ENCODE assay signal across 1 mouse cellular context in the genomic region with DNA sequence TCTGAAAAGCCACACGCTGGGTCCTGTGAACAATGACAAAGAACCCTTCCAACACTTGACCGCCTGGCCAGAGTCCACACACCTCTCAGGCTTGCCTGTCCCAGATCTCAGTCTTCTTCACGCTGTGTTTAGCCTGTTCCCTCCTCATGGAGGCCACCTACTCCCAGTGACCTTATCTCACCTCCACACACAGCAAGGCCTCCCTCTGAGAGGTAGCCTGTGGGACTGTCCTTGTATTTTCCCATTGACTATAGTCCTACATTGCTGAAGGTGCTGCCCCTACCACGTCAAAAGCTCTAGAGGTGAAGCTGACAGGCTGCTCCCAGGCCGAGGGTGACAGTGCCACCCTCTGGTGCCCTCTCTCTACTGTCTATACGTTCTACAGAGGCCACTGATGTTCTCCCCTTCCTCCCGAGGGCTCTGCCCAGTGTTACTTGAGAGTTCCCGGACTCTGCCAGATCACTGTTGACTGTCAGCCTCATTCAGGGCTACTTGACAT.
TF ChIP-seq lines count a peak whose summit lies in the region.

No protein-coding gene starts in this region.

TF ChIP-seq in CH12.LX, 34 proteins besides CTCF, POLR2A, EP300 and RAD21:
- TF ChIP-seq KAT2A (IDR thresholded peaks at IDR 0.05; ENCODE audit: insufficient replicate concordance, low read length) (no peak), SMC3 (IDR thresholded peaks at IDR 0.05; ENCODE audit: low read depth, low read length) (peak; percentile 88), ZC3H11A (IDR thresholded peaks at IDR 0.05; ENCODE audit: low read depth, low read length) (peak; percentile 48), JUN (IDR thresholded peaks at IDR 0.05; ENCODE audit: insufficient read depth, low read depth, low read length) (no peak), MEF2A (IDR thresholded peaks at IDR 0.05; ENCODE audit: borderline replicate concordance, low read depth, low read length) (peak; percentile 41; the same call in 1 of the 2 replicates), IRF4 (IDR thresholded peaks at IDR 0.05; ENCODE audit: low read depth, low read length) (0 out of 2 replicates have a peak, but pooled peaks have one; percentile 16), BHLHE40 (IDR thresholded peaks at IDR 0.05; ENCODE audit: low read depth, low read length) (no peak)
